Mouse (Mus musculus) testis, adult 2 months (tissue): ENCODE measurements around the gene Acaca.

Source experiments
- CTCF ChIP-seq: fragments of 200-500 bp; IDR thresholded peaks from 2 replicates; pipeline ENCODE4 v1.5.1; 2012; ENCODE audit warnings: low read depth, mild to moderate bottlenecking, inconsistent platforms, low read length, moderate library complexity; ENCODE audit not compliant: control insufficient read depth, insufficient read depth, insufficient replicate concordance
- POLR2A ChIP-seq: fragments of 200-500 bp; IDR thresholded peaks from 2 replicates; pipeline ENCODE4 v1.6.1; 2012; ENCODE audit warnings: low read depth, mild to moderate bottlenecking, inconsistent platforms, low read length, moderate library complexity; ENCODE audit not compliant: control insufficient read depth

GRCm38 (mm10) chr11:84382450-84382849 lies 253.0 kb downstream of the Acaca start:
- TF ChIP-seq CTCF = no peak
- no peak for TF ChIP-seq POLR2A
